Mouse (Mus musculus): ENCODE measurements around the gene Tram2. TPM values are rescaled to one million over a fixed set of nuclear protein-coding genes. Genes with fewer than 3 reads are reported as not detected.

Tram2 gene
- 2.0 TPM in 2 replicates for polyA plus RNA-seq (2015; fragmentation: Nextera tagmentation; extraction: Ambion mirVana)

DNA sequence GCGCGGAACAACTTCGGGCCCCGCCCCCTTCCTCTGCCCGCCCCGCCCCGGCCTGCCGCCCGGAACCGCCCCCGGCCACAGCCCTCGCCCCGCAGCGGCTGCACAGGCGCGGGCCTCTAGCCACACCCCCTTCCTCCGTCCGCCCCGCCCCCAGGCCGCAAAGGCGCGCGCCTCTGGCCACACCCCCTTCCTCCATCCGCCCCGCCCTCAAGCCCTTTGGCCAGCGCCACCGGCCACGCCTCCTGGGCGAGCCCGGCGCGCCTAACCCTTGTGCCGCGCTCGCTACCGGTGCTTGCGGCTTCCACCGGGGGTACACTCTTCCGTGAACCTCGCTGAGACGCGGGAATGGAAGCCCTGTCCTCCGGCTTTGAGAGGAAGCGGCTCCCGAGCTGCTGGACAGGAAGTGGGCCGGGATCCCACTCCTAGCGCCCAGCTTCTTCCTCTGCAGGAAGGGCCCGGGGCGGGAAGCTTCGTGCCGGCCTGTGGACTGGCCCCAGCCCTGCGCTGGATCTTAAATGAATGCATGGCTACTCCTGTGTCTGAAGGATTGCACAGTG lies at the start of gene Tram2:
Gene Tram2, minus strand, starts transcription at position 13 of the 557 bp plus-strand sequence.
- H3K9me3 ChIP-seq (replicated peaks; ENCODE audit: control insufficient read depth, low read length, poor library complexity, severe bottlenecking), result no peaks in the 10 kb centered on the region
- H3K4me1 ChIP-seq (ENCODE audit: control insufficient read depth, insufficient read depth, low read length), result peaks cover 7% of the 10 kb centered on the region
- peak within 1 kb of the TSS; percentile 76 for H3K4me2 ChIP-seq (ENCODE audit: low read length)
- H3K27me3 ChIP-seq (ENCODE audit: control insufficient read depth, insufficient read depth, low read depth, low read length), result peaks cover 2% of the 10 kb centered on the region; the same call in 1 of the 2 replicates
- H3K27ac ChIP-seq (ENCODE audit: low read length), result peak within 1 kb of the TSS; percentile 75
- no peaks in the 10 kb centered on the region for H3K36me3 ChIP-seq (ENCODE audit: control insufficient read depth, insufficient read depth, low read length)
- H3K4me3 ChIP-seq (ENCODE audit: low read depth, low read length), result peak within 1 kb of the TSS; percentile 75
- 0% methylated on average over 33 of the region's 52 CpGs for WGBS
- ATAC-seq, result peak; percentile 95
- peak within 1 kb of the TSS; percentile 87 for H3K9ac ChIP-seq (ENCODE audit: low read depth, low read length)

DNA sequence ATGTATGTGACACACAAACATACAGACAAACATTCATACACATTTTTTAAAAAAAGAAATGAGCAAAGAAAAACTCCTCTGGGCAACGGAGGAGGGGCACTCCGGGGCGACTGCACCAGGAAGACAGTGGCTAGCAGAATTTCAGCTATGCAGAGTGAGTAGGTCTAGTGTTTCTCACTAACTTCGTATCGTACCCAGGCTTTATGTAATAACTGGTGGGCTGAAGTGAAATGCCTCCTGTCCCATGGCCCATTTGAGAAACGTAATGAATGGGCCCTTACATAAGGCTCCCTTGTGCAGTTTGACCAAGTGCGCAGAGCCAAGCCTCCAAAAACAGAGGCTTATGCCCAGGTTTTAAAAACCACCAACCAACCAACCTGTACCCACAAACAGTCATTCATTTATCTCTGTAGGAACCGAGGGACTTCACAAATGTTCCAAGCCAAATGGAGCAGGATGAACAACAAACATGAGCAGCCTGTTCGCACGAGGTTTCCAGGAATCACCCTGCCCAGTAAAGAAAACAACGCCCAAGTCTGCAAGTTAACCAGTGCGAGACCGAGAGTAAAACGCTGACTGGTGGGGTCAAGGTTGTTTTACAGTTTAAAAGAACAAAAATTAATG lies 45.8 kb upstream of the Tram2 start:
- no peaks in the 10 kb centered on the region for H3K9me3 ChIP-seq (replicated peaks; ENCODE audit: control insufficient read depth, low read length, poor library complexity, severe bottlenecking)

DNA sequence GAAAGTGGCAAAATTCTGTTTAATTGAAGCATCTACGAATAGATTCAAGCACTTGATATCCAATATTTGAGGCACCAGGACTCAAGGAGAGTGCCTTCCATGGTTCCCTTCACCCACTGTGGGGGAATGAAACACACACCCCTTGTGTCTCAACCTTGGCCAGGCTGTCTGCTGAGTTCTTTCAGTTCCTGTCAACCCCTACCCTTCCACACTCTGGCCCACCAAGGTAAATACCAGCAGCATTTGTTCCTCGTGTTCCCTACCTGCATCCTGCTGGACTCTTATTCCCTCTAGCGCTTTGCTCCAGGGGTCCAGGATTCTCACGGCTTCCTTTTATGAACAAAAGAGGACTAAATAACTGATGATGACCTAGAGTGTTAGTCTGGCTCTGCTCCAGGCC lies 24.8 kb upstream of the Tram2 start:
- 89% methylated on average over 4 of the region's 4 CpGs for WGBS
- Histone ChIP-seq H3K36me3 (ENCODE audit: control insufficient read depth, insufficient read depth, low read length) (no peaks in the 10 kb centered on the region), H3K27me3 (ENCODE audit: control insufficient read depth, insufficient read depth, low read depth, low read length) (no peaks in the 10 kb centered on the region), H3K4me2 (ENCODE audit: low read length) (no peak overlapping the region), H3K4me1 (ENCODE audit: control insufficient read depth, insufficient read depth, low read length) (no peaks in the 10 kb centered on the region), H3K27ac (ENCODE audit: low read length) (no peak overlapping the region), H3K4me3 (ENCODE audit: low read depth, low read length) (no peak overlapping the region), H3K9ac (ENCODE audit: low read depth, low read length) (no peak overlapping the region), H3K9me3 (replicated peaks; ENCODE audit: control insufficient read depth, low read length, poor library complexity, severe bottlenecking) (no peaks in the 10 kb centered on the region)
- no peak for ATAC-seq

More for the DNA sequence above, 45.8 kb upstream of the Tram2 start:
- no peak overlapping the region for H3K4me3 ChIP-seq (ENCODE audit: low read depth, low read length)
- 84% methylated on average over 14 of the region's 14 CpGs for WGBS
- H3K36me3 ChIP-seq (ENCODE audit: control insufficient read depth, insufficient read depth, low read length), result no peaks in the 10 kb centered on the region
- H3K27me3 ChIP-seq (ENCODE audit: control insufficient read depth, insufficient read depth, low read depth, low read length), result no peaks in the 10 kb centered on the region
- no peak overlapping the region for H3K4me2 ChIP-seq (ENCODE audit: low read length)
- H3K27ac ChIP-seq (ENCODE audit: low read length), result no peak overlapping the region
- no peak overlapping the region for H3K9ac ChIP-seq (ENCODE audit: low read depth, low read length)
- no peaks in the 10 kb centered on the region for H3K4me1 ChIP-seq (ENCODE audit: control insufficient read depth, insufficient read depth, low read length)
- no peak for ATAC-seq

DNA sequence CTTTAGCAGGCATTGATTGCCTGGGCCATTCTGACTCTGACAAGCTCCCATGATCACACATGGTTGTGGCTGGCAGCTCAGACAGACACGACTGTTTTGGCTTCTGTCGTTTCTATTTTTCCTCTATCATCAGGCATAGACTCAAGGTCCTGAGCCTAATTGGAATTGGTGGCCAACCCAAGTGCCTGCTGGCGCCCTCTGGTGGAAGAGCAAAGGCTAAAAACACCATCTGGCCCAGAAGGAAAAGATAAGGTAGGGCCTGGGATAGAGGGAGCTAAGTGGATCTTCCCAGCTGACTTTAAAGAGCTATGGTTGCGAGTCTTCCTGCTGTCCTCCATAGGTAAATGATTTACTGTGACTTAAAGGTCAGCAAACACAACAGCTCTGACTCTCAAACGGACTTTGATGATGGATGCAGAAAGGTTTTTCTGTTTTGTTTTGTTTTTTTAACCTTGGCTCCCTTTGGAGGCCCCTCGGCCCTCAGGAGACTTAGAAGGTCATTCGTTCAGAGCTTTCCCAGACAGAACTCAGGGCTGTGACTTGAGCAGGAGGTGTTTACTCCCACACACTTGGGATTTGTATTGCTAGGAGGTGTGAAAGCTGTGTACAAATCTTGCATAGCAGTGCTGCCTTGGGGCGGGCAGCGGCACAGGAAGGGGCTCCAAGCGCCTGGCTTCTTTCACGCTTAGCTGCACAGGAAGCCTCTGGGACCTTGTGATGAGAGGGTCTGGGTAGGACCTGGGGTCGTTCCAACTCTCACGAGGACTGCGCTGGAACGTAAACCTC lies 22.4 kb upstream of the Tram2 start:
- no peaks in the 10 kb centered on the region for H3K4me1 ChIP-seq (ENCODE audit: control insufficient read depth, insufficient read depth, low read length)
- H3K27me3 ChIP-seq (ENCODE audit: control insufficient read depth, insufficient read depth, low read depth, low read length), result no peaks in the 10 kb centered on the region
- WGBS, result 64% methylated on average over 15 of the region's 15 CpGs
- no peaks in the 10 kb centered on the region for H3K36me3 ChIP-seq (ENCODE audit: control insufficient read depth, insufficient read depth, low read length)
- H3K9me3 ChIP-seq (replicated peaks; ENCODE audit: control insufficient read depth, low read length, poor library complexity, severe bottlenecking), result no peaks in the 10 kb centered on the region
- no peak overlapping the region for H3K27ac ChIP-seq (ENCODE audit: low read length)
- no peak overlapping the region for H3K4me3 ChIP-seq (ENCODE audit: low read depth, low read length)
- no peak overlapping the region for H3K9ac ChIP-seq (ENCODE audit: low read depth, low read length)
- no peak overlapping the region for H3K4me2 ChIP-seq (ENCODE audit: low read length)
- no peak for ATAC-seq

DNA sequence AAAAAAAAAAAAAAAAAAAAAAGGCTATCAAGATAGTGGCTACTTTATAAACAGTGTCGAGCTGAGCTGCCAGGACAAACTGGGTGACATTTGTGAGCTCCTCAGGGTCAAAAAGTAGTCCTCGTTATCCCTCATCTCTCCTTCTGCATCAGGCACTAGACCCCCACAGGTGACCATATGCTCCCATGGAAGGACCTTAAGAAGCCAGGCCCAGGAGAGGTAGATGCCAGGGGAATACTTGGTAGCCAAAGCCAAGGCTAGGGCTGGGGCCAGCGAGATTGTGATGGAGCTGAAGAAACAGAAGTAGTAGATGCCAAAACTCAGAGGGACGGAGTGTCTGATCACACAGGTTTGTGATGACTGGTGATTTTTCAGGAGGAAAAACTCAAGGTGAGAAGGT lies 21.7 kb upstream of the Tram2 start:
- no peak overlapping the region for H3K27ac ChIP-seq (ENCODE audit: low read length)
- no peaks in the 10 kb centered on the region for H3K9me3 ChIP-seq (replicated peaks; ENCODE audit: control insufficient read depth, low read length, poor library complexity, severe bottlenecking)
- 93% methylated on average over 4 of the region's 4 CpGs for WGBS
- no peaks in the 10 kb centered on the region for H3K36me3 ChIP-seq (ENCODE audit: control insufficient read depth, insufficient read depth, low read length)
- no peaks in the 10 kb centered on the region for H3K27me3 ChIP-seq (ENCODE audit: control insufficient read depth, insufficient read depth, low read depth, low read length)
- H3K4me2 ChIP-seq (ENCODE audit: low read length), result no peak overlapping the region
- H3K4me3 ChIP-seq (ENCODE audit: low read depth, low read length), result no peak overlapping the region
- no peaks in the 10 kb centered on the region for H3K4me1 ChIP-seq (ENCODE audit: control insufficient read depth, insufficient read depth, low read length)
- no peak overlapping the region for H3K9ac ChIP-seq (ENCODE audit: low read depth, low read length)
- no peak for ATAC-seq

DNA sequence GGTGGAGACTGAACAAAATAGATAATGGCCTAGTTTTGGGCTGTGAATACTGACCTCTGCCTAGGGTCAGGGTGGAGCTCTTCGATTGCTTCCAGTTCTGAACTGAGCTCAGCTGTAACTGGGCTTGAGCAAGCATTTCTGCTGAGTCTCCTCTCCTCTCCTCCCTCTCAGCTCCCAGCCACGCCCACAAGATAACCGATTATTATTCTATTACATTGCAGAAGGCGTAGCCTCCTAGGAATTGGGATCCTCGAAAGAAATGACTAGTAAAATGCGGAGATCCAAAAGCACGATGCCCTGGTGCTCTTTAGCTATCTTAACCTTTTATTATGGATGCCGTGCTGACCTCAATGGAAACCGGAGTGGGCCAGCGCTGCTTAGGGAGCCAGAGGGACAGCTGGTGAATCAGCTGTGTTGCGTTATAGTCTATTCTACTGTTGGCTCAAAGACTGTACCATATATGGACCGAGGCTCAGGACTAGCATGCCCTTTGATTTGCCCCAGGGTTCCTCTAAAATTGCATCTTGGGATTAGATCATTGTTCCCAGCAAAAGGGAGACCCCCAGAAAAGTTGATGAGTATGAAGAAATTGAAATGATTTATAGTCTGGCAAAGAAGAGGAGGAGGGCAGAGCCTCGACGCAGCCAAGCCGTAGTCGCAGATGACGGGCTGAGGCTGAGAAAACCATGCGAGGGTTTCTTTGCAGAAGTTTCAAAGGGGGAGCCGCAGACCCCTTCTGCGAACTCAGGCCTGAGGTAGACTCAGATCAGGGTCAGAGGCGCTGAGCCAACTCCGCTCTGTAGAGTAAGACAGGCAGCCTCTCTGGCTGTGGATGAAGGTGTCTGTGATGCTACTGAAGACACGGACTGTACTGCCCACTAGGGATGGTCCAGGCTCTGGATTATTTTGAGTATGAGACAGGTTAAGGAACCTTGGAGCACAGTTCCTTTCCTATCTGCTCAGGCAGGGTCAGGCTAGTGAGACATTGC lies 18.3 kb upstream of the Tram2 start:
- no peak overlapping the region for H3K9ac ChIP-seq (ENCODE audit: low read depth, low read length)
- no peaks in the 10 kb centered on the region for H3K4me1 ChIP-seq (ENCODE audit: control insufficient read depth, insufficient read depth, low read length)
- no peak for ATAC-seq
- no peak overlapping the region for H3K4me2 ChIP-seq (ENCODE audit: low read length)
- 86% methylated on average over 23 of the region's 23 CpGs for WGBS
- H3K27ac ChIP-seq (ENCODE audit: low read length), result no peak overlapping the region
- H3K36me3 ChIP-seq (ENCODE audit: control insufficient read depth, insufficient read depth, low read length), result no peaks in the 10 kb centered on the region
- no peaks in the 10 kb centered on the region for H3K27me3 ChIP-seq (ENCODE audit: control insufficient read depth, insufficient read depth, low read depth, low read length)
- no peak overlapping the region for H3K4me3 ChIP-seq (ENCODE audit: low read depth, low read length)
- no peaks in the 10 kb centered on the region for H3K9me3 ChIP-seq (replicated peaks; ENCODE audit: control insufficient read depth, low read length, poor library complexity, severe bottlenecking)

DNA sequence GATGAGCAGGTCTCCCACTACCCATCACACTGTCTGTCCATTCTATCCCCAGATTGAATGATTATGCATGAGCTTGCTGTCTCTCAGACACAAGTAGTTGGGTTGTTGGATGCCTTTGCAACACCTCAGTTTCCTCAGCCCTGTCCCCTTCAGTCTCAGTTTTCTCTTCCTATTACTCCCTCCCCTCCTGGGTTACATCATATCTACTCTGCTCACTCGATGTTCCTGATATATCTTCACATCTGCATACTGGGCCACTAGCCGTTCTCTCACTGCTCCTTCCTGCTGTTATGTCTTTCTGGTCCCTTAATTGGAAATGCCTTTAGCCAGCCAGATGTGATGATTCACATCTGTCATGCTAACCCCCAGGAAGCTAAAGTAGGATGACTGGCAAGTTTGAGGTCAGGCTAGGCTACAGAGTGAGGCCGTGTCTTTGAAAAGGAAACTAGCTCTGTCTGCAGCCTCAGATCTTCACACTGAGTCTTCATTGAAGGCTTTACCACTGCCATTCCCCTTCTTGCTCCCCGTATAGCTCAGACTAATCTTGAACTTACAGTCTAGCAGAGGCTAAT lies 15.7 kb upstream of the Tram2 start:
- Histone ChIP-seq H3K27me3 (ENCODE audit: control insufficient read depth, insufficient read depth, low read depth, low read length) (no peaks in the 10 kb centered on the region), H3K27ac (ENCODE audit: low read length) (no peak overlapping the region), H3K9me3 (replicated peaks; ENCODE audit: control insufficient read depth, low read length, poor library complexity, severe bottlenecking) (no peaks in the 10 kb centered on the region), H3K4me1 (ENCODE audit: control insufficient read depth, insufficient read depth, low read length) (no peaks in the 10 kb centered on the region), H3K4me2 (ENCODE audit: low read length) (no peak overlapping the region), H3K9ac (ENCODE audit: low read depth, low read length) (no peak overlapping the region), H3K36me3 (ENCODE audit: control insufficient read depth, insufficient read depth, low read length) (no peaks in the 10 kb centered on the region), H3K4me3 (ENCODE audit: low read depth, low read length) (no peak overlapping the region)
- WGBS, result 82% methylated on average over 4 of the region's 4 CpGs
- no peak for ATAC-seq

DNA sequence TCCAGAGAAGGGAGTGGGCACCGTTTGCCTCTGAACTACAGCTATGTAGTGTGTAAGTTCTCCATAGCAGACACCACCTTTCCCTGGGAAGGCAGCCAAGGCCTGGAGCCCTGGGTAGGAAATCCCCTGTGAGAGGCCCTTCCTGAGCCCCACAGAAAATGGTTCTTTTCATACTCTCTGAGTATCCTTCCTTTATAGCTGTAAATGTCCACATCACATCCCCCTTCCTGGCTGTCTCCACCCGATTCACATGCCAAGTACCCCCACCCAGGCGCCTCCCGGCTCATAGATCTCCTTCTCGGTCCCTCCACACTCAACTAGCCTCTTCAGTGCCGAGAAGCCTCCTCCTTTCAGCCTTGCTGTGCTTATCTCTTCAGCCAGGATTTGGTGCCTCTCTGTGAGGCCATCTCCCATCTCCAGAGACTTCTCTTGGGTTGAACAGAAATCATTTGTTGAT lies 10.7 kb upstream of the Tram2 start:
- no peak overlapping the region for H3K27ac ChIP-seq (ENCODE audit: low read length)
- 67% methylated on average over 6 of the region's 6 CpGs for WGBS
- H3K4me3 ChIP-seq (ENCODE audit: low read depth, low read length), result no peak overlapping the region

More for the DNA sequence above, 10.7 kb upstream of the Tram2 start:
- Histone ChIP-seq H3K9me3 (replicated peaks; ENCODE audit: control insufficient read depth, low read length, poor library complexity, severe bottlenecking) (no peaks in the 10 kb centered on the region), H3K36me3 (ENCODE audit: control insufficient read depth, insufficient read depth, low read length) (no peaks in the 10 kb centered on the region), H3K9ac (ENCODE audit: low read depth, low read length) (no peak overlapping the region), H3K4me2 (ENCODE audit: low read length) (no peak overlapping the region), H3K27me3 (ENCODE audit: control insufficient read depth, insufficient read depth, low read depth, low read length) (no peaks in the 10 kb centered on the region), H3K4me1 (ENCODE audit: control insufficient read depth, insufficient read depth, low read length) (no peaks in the 10 kb centered on the region)
- ATAC-seq, result 0 out of 2 replicates have a peak, but pooled peaks have one; percentile 42

Measured in midbrain, embryonic 16.5 days (tissue).